Mouse (Mus musculus): ENCODE results near the gene Urb2. TPM values are rescaled to one million over a fixed set of nuclear protein-coding genes. Genes with fewer than 3 reads are reported as not detected.

Urb2 gene
- polyA plus RNA-seq, 1 experiment from 2014 or later: 9.0 TPM

DNA sequence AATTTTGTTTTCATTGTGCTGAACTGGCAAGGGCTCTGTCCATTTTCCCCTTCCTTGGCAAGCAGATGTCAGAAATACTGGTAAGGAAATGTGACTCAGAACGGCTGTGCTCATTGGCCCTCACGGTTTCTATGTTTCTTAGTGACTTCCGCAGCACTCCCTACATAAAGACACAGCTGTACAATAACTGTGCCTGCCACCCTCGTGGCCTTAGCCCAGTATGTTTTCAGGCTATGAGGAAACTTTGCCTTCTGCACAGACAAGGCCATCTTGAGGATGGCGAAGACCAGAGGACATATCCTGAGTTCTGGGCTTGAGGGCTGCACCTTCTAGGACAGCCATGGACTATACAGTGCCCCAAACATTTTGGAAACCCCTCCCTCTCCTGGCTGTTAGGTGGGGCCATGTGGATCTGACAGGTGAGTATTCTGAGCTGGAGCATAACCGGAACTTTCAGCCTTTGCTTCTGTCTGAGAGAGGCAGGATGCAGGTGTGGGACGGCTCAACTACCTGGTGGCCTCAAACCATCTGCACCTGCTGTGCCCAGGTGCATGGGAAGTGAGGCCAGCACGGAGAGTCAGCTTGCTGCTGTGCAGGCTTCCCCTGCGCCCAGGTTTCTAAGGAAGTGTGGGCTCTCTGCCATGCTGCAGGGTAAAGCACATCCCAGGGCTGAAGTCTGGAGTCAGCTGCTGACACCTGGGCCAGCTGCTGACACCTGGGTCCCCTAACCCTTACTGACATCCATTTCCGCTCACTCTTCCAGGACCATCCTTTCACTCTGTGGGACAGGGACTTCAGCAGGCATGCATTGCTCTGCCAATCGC is 35.7 kb downstream of the Urb2 start:
- H3K9me3 ChIP-seq (ENCODE audit: low read depth, low read length): no peaks in the 10 kb centered on the region
- DNase-seq (no peak), ATAC-seq (ENCODE audit: insufficient read depth) (no peak)
- H3K27me3 ChIP-seq (ENCODE audit: insufficient read depth, low read length): no peaks in the 10 kb centered on the region
- H3K4me3 ChIP-seq (ENCODE audit: low read depth, low read length): no peak overlapping the region
- no peak overlapping the region for H3K9ac ChIP-seq
- no peak overlapping the region for H3K27ac ChIP-seq (ENCODE audit: low read depth)
- TF ChIP-seq CTCF (IDR thresholded peaks at IDR 0.05; ENCODE audit: low read depth): no peak
- H3K4me1 ChIP-seq (ENCODE audit: insufficient read depth): no peaks in the 10 kb centered on the region
- WGBS: 65% methylated on average over 11 of the region's 11 CpGs
- H3K4me2 ChIP-seq: no peak overlapping the region
- H3K36me3 ChIP-seq (ENCODE audit: insufficient read depth): no peaks in the 10 kb centered on the region

DNA sequence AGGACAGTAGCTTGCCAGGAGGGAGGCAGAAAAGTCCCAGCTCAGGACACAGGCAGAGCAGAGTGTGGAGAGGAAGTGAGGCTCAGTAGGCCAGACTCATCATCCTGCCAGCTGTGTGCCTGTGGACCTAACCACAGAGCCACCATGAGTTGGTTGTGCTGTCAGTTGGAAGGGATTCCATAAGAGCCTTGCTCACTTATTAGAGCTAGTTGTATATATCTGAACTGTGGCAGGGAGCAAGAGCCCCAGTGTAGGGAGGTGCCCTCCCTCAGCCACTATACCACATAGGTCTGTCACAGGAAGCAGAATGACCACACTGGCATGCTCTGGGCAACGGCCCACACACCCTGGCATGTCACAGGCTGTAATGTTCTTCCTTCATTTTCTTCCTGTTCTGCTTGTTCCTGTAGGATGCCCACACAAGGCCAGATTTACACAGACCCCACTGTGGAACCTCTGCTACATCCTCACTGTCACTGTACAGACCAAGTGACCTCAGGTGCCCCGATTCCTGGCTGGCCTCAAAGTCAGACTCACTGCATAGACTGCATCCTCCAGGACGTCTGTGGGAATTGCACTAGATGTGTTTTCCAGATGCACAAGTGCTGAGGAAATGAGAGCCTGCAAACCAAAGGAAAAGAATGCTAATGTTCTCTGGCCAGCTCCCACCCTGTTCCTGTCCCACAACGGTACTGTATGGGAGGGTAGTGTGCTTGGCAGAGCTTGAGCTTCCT is 45.2 kb downstream of the Urb2 start:
- TF ChIP-seq CTCF (IDR thresholded peaks at IDR 0.05; ENCODE audit: low read depth): no peak
- Histone ChIP-seq H3K9ac (no peak overlapping the region), H3K36me3 (ENCODE audit: insufficient read depth) (no peaks in the 10 kb centered on the region), H3K4me3 (ENCODE audit: low read depth, low read length) (no peak overlapping the region), H3K4me2 (no peak overlapping the region), H3K9me3 (ENCODE audit: low read depth, low read length) (no peaks in the 10 kb centered on the region), H3K4me1 (ENCODE audit: insufficient read depth) (no peaks in the 10 kb centered on the region), H3K27ac (ENCODE audit: low read depth) (no peak overlapping the region), H3K27me3 (ENCODE audit: insufficient read depth, low read length) (no peaks in the 10 kb centered on the region)
- DNase-seq: peak; percentile 47
- 49% methylated on average over 4 of the region's 4 CpGs for WGBS
- ATAC-seq (ENCODE audit: insufficient read depth): no peak

DNA sequence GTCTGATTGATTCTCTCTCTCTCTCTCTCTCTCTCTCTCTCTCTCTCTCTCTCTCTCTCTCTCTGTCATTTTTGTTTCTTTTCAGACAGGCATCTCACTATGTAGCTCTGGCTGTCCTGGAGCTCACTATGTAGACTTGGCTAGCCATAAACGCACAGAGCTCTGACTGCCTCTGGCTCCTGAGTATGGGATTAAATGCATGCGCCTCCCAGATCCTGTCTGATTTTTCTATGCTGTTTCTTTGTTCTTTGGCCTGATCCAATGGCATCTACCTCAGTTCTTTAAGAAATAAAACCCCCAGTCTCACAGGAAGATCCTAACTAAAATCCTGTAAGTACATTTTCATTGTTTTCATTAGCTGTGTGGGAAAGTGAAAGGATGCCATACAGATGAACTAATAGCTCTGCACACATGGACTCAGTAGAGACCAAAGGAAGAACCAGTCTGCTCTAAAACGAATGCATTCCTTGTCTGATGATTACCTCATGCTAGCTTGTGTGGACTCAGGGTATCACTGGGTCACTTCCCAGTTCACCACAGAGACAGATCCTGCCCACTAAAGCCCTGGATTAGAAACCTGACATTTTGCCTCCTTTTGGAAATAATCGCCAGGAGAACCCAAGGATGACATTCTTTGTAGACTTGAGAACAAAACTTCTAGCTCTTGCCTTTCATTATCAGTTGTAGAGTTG is 45.9 kb downstream of the Urb2 start:
- no peaks in the 10 kb centered on the region for H3K4me1 ChIP-seq (ENCODE audit: insufficient read depth)
- no peak overlapping the region for H3K9ac ChIP-seq
- H3K9me3 ChIP-seq (ENCODE audit: low read depth, low read length): no peaks in the 10 kb centered on the region
- DNase-seq (no peak), ATAC-seq (ENCODE audit: insufficient read depth) (no peak)
- no peak for TF ChIP-seq CTCF (IDR thresholded peaks at IDR 0.05; ENCODE audit: low read depth)
- no peak overlapping the region for H3K27ac ChIP-seq (ENCODE audit: low read depth)
- H3K27me3 ChIP-seq (ENCODE audit: insufficient read depth, low read length): no peaks in the 10 kb centered on the region
- H3K4me2 ChIP-seq: no peak overlapping the region
- no peak overlapping the region for H3K4me3 ChIP-seq (ENCODE audit: low read depth, low read length)
- no peaks in the 10 kb centered on the region for H3K36me3 ChIP-seq (ENCODE audit: insufficient read depth)
- 63% methylated on average over 4 of the region's 4 CpGs for WGBS

DNA sequence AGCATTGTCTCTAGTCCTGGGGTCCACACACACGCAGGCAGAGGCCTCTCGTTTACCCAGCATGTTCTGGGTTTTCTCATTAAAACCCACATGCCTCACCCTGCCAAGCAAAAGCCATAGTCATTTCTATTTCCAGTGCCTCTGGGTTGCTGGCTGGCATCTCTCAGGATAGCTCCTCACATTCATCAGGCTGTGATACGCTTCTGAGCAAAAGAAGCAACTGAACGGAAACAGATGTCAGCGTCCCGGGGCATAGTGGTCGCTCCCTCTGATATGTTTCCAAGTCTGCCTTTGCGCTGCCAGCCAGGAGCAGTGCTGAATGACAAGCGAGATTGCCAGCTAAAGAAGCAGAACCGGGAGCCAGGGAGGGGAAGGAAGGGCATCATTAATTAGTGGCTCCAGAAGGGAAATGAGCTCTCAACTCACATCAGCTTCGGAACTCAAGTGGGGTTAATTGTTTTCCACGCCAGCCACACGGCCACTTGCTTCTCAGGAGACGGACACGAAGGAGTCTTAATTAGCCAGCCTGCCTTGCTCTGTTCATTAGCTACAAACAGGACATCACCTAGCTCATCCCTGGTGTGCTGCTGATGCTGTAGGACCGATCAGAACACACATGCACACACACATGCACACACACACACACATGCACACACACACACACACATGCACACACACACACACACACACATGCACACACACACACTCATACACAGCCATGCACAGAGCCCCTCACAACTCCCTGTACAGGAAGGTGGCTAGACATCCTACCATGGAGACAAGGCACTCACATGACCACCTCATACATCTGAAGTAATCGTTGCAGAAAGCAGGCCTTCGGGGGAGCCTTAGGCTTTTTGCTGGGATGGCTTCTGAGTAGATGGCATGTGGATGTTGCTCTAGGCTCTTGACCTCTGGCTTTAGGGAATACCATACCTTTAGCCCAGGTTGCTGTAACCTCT is 49.3 kb downstream of the Urb2 start:
- H3K4me2 ChIP-seq: no peak overlapping the region
- H3K27me3 ChIP-seq (ENCODE audit: insufficient read depth, low read length): no peaks in the 10 kb centered on the region
- no peaks in the 10 kb centered on the region for H3K36me3 ChIP-seq (ENCODE audit: insufficient read depth)
- peak; percentile 63 for DNase-seq
- H3K4me1 ChIP-seq (ENCODE audit: insufficient read depth): no peaks in the 10 kb centered on the region
- ATAC-seq (ENCODE audit: insufficient read depth): no peak
- TF ChIP-seq CTCF (IDR thresholded peaks at IDR 0.05; ENCODE audit: low read depth): no peak
- no peak overlapping the region for H3K27ac ChIP-seq (ENCODE audit: low read depth)
- no peak overlapping the region for H3K9ac ChIP-seq
- 58% methylated on average over 18 of the region's 18 CpGs for WGBS
- no peaks in the 10 kb centered on the region for H3K9me3 ChIP-seq (ENCODE audit: low read depth, low read length)
- H3K4me3 ChIP-seq (ENCODE audit: low read depth, low read length): no peak overlapping the region

DNA sequence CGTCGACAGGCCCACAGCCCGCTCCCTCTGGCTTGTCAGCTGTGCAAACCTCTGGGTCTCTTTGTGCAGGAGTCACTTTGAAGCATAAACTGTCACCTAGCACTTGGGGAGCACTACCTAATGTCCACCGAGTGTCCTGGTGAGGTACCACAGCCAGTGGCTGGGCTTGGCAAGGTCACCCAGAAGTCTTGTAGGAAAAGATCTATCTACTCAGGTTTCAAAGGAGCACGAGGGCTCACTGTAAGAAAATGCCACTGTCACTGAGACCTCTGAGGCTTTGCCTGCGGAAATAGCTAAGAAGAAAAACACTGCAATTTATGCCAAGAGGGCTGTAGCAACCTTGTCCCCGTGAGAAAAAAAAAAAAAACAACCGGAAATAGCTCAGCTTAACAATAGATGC is 54.7 kb downstream of the Urb2 start:
- Histone ChIP-seq H3K36me3 (ENCODE audit: insufficient read depth) (no peaks in the 10 kb centered on the region), H3K27me3 (ENCODE audit: insufficient read depth, low read length) (no peaks in the 10 kb centered on the region), H3K4me3 (ENCODE audit: low read depth, low read length) (no peak overlapping the region), H3K9me3 (ENCODE audit: low read depth, low read length) (no peaks in the 10 kb centered on the region), H3K4me2 (no peak overlapping the region), H3K27ac (ENCODE audit: low read depth) (no peak overlapping the region), H3K9ac (no peak overlapping the region), H3K4me1 (ENCODE audit: insufficient read depth) (no peaks in the 10 kb centered on the region)
- DNase-seq: no peak
- no peak for TF ChIP-seq CTCF (IDR thresholded peaks at IDR 0.05; ENCODE audit: low read depth)
- no peak for ATAC-seq (ENCODE audit: insufficient read depth)
- 41% methylated on average over 8 of the region's 8 CpGs for WGBS

DNA sequence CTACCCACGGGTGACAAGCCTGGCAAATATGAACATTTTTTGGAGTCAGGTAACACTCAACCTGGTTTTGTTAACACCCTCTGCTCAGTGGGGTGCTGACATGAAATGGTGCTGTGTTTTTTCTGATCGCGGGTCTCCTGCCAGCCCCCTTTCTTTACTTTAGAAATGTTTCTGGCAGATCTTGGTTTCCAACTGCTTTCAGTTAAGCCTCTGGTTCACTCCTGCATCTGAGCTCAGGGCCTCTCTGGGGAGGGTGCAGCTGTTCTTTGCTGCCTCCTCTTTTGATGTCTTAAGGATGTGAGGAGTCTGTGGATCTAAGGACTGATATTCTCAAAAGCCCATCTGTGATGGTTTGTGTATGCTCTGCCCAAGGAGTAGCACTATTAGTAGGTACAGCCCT is 55.1 kb downstream of the Urb2 start:
- TF ChIP-seq CTCF (IDR thresholded peaks at IDR 0.05; ENCODE audit: low read depth): no peak
- no peak overlapping the region for H3K4me3 ChIP-seq (ENCODE audit: low read depth, low read length)
- no peak overlapping the region for H3K9ac ChIP-seq
- no peak for ATAC-seq (ENCODE audit: insufficient read depth)
- no peaks in the 10 kb centered on the region for H3K27me3 ChIP-seq (ENCODE audit: insufficient read depth, low read length)
- WGBS: 47% methylated on average over 3 of the region's 3 CpGs
- no peaks in the 10 kb centered on the region for H3K4me1 ChIP-seq (ENCODE audit: insufficient read depth)
- no peak overlapping the region for H3K4me2 ChIP-seq
- H3K9me3 ChIP-seq (ENCODE audit: low read depth, low read length): no peaks in the 10 kb centered on the region
- H3K36me3 ChIP-seq (ENCODE audit: insufficient read depth): no peaks in the 10 kb centered on the region
- no peak overlapping the region for H3K27ac ChIP-seq (ENCODE audit: low read depth)
- no peak for DNase-seq
